In genomic region chr12:108841181-108841580, GRCm38 (mm10) we compare ENCODE assay signal across 14 mouse cellular contexts. TPM values are rescaled to one million over a fixed set of nuclear protein-coding genes. Genes with fewer than 3 reads are reported as not detected.
DNase-seq lines count a peak whose midpoint lies in the region; ATAC-seq and TF ChIP-seq lines count a peak whose summit lies in the region.
"Had no signal": no experiment of that assay in that cellular context is flagged by ENCODE, and none has a peak within 500 bp of the region (broad histone marks: within the 10 kb centered on the region; RNA-seq: fewer than 3 reads in every experiment).

No protein-coding gene starts in this region.

- TF ChIP-seq POLR2A in brain, embryonic 14.5 days (IDR thresholded peaks at IDR 0.05; ENCODE audit: borderline replicate concordance, extremely low read depth, insufficient read depth, insufficient read length, poor library complexity, severe bottlenecking) = no peak

- H3K27ac ChIP-seq in kidney, embryonic 15.5 days = peak overlapping the region; percentile 68
- peak overlapping the region; percentile 81 for H3K27ac ChIP-seq in lung, postnatal 0 days (ENCODE audit: low read length)
- H3K27ac ChIP-seq: embryonic facial prominence, embryonic 12.5 days; heart, embryonic 15.5 days; hindbrain, postnatal 0 days; liver, embryonic 12.5 days; midbrain, embryonic 12.5 days had no signal

- WGBS in kidney, embryonic 15.5 days = 82% methylated on average over 6 of the region's 6 CpGs
- 42% methylated on average over 6 of the region's 6 CpGs for WGBS in lung, postnatal 0 days

- peaks cover 61% of the 10 kb centered on the region for H3K36me3 ChIP-seq in kidney, embryonic 15.5 days
- no peaks in the 10 kb centered on the region for H3K36me3 ChIP-seq in lung, postnatal 0 days (ENCODE audit: insufficient read depth, low read length)

- H3K9me3 ChIP-seq in kidney, embryonic 15.5 days (replicated peaks) = no peaks in the 10 kb centered on the region
- no peaks in the 10 kb centered on the region for H3K9me3 ChIP-seq in lung, postnatal 0 days (ENCODE audit: low read length)
- H3K9me3 ChIP-seq: embryonic facial prominence, embryonic 12.5 days; heart, embryonic 15.5 days; liver, embryonic 12.5 days; midbrain, embryonic 12.5 days had no signal

- peak; percentile 89 for TF ChIP-seq EP300 in lung, postnatal 0 days (IDR thresholded peaks at IDR 0.05)

- no peak overlapping the region for H3K9ac ChIP-seq in kidney, embryonic 15.5 days
- no peak overlapping the region for H3K9ac ChIP-seq in lung, postnatal 0 days (replicated peaks; ENCODE audit: low read depth)
- H3K9ac ChIP-seq: embryonic facial prominence, embryonic 12.5 days; heart, embryonic 15.5 days; liver, embryonic 12.5 days; midbrain, embryonic 12.5 days had no signal

- H3K4me2 ChIP-seq in kidney, embryonic 15.5 days = no peak overlapping the region
- no peak overlapping the region for H3K4me2 ChIP-seq in lung, postnatal 0 days (replicated peaks; ENCODE audit: low read depth, low read length)
- H3K4me2 ChIP-seq: embryonic facial prominence, embryonic 12.5 days; heart, embryonic 15.5 days; liver, embryonic 12.5 days; midbrain, embryonic 12.5 days had no signal

- DNase-seq in frontal cortex, adult 2 months (ENCODE audit: extremely low spot score in 1 of 2, low spot score in 1 of 2) = no peak
- DNase-seq in brain, embryonic 14.5 days (ENCODE audit: low read depth) = peak; percentile 20
- peak; percentile 94 for DNase-seq in lung, postnatal 0 days (ENCODE audit: low spot score)
- DNase-seq in liver = no peak
- no peak for DNase-seq in embryo, embryonic 11 days
- DNase-seq: gastrocnemius, postnatal 36 days had no signal

- H3K27me3 ChIP-seq in kidney, embryonic 15.5 days = no peaks in the 10 kb centered on the region
- no peaks in the 10 kb centered on the region for H3K27me3 ChIP-seq in lung, postnatal 0 days (replicated peaks; ENCODE audit: insufficient read depth, low read length)
- H3K27me3 ChIP-seq: embryonic facial prominence, embryonic 12.5 days; heart, embryonic 15.5 days; liver, embryonic 12.5 days; midbrain, embryonic 12.5 days had no signal

- ATAC-seq in frontal cortex, adult (ENCODE audit: low TSS enrichment) = peak; percentile 40; the same call in 1 of the 2 replicates
- no peak for ATAC-seq in kidney, embryonic 15.5 days (replicated peaks; ENCODE audit: low FRiP score)
- peak; percentile 95 for ATAC-seq in lung, postnatal 0 days
- ATAC-seq in megakaryocyte-erythroid progenitor cell, adult 5-6 weeks (replicated peaks; ENCODE audit: low FRiP score, low TSS enrichment, poor library complexity, severe bottlenecking) = no peak
- ATAC-seq: hindbrain, postnatal 0 days; liver, embryonic 12.5 days had no signal

- no peak for TF ChIP-seq CTCF in brain, embryonic 14.5 days (IDR thresholded peaks at IDR 0.05; ENCODE audit: borderline replicate concordance, extremely low read depth, insufficient read depth, insufficient read length)
- no peak for TF ChIP-seq CTCF in lung, postnatal 0 days (IDR thresholded peaks at IDR 0.05)

- no peak overlapping the region for H3K4me3 ChIP-seq in kidney, embryonic 15.5 days (replicated peaks)
- no peak overlapping the region for H3K4me3 ChIP-seq in lung, postnatal 0 days (ENCODE audit: low read depth, low read length)
- H3K4me3 ChIP-seq: embryonic facial prominence, embryonic 12.5 days; heart, embryonic 15.5 days; liver, embryonic 12.5 days; midbrain, embryonic 12.5 days had no signal

- H3K4me1 ChIP-seq in kidney, embryonic 15.5 days = peaks cover 28% of the 10 kb centered on the region
- H3K4me1 ChIP-seq in lung, postnatal 0 days (ENCODE audit: insufficient read depth, low read depth, low read length) = peaks cover 22% of the 10 kb centered on the region; the same call in 1 of the 2 replicates

RNA-seq across cellular contexts. Expression of gene Slc25a47, which starts 5.3 kb away (rescaled TPM):
- polyA plus RNA-seq in frontal cortex, adult 2 months (2012; rRNA removed) = 10.1 and 12.9 TPM in 2 replicates
- 19.9 and 24.8 TPM in 2 replicates for polyA plus RNA-seq in brain, embryonic 14.5 days (2012; rRNA removed)
- 8.8 and 9.3 TPM in 2 replicates for polyA plus RNA-seq in kidney, embryonic 15.5 days (2015; fragmentation: Nextera tagmentation; extraction: Ambion mirVana)
- 8.5 TPM in 2 replicates for polyA plus RNA-seq in lung, postnatal 0 days (2015; fragmentation: Nextera tagmentation; extraction: Ambion mirVana)
- 5.3 and 7.0 TPM in 2 replicates for total RNA-seq in megakaryocyte-erythroid progenitor cell, adult 5-6 weeks (2014; fragmentation: Nextera tagmentation)
- total RNA-seq in megakaryocyte-erythroid progenitor cell, adult 5-6 weeks (2017) = 6.2 and 16.2 TPM in 2 replicates

RNA-seq across cellular contexts. Expression of gene Slc25a29, which starts 5.5 kb away (rescaled TPM):
- 19.4 and 20.3 TPM in 2 replicates for polyA plus RNA-seq in frontal cortex, adult 2 months (2012; rRNA removed)
- 19.7 and 28.3 TPM in 2 replicates for polyA plus RNA-seq in brain, embryonic 14.5 days (2012; rRNA removed)
- polyA plus RNA-seq in kidney, embryonic 15.5 days (2015; fragmentation: Nextera tagmentation; extraction: Ambion mirVana) = 9.0 and 9.7 TPM in 2 replicates
- 14.9 and 19.7 TPM in 2 replicates for polyA plus RNA-seq in lung, postnatal 0 days (2015; fragmentation: Nextera tagmentation; extraction: Ambion mirVana)
- 0.54 TPM in 1 of 2 replicates, not detected in the other for total RNA-seq in megakaryocyte-erythroid progenitor cell, adult 5-6 weeks (2014; fragmentation: Nextera tagmentation)
- not detected in 2 replicates for total RNA-seq in megakaryocyte-erythroid progenitor cell, adult 5-6 weeks (2017)

RNA-seq across cellular contexts. Expression of gene Yy1, which starts 48.4 kb away (rescaled TPM):
- 25.0 and 25.2 TPM in 2 replicates for polyA plus RNA-seq in frontal cortex, adult 2 months (2012; rRNA removed)
- polyA plus RNA-seq in brain, embryonic 14.5 days (2012; rRNA removed) = 26.5 and 33.6 TPM in 2 replicates
- 19.1 and 20.4 TPM in 2 replicates for polyA plus RNA-seq in kidney, embryonic 15.5 days (2015; fragmentation: Nextera tagmentation; extraction: Ambion mirVana)
- polyA plus RNA-seq in lung, postnatal 0 days (2015; fragmentation: Nextera tagmentation; extraction: Ambion mirVana) = 13.7 and 16.2 TPM in 2 replicates
- 52.3 and 58.0 TPM in 2 replicates for total RNA-seq in megakaryocyte-erythroid progenitor cell, adult 5-6 weeks (2014; fragmentation: Nextera tagmentation)
- total RNA-seq in megakaryocyte-erythroid progenitor cell, adult 5-6 weeks (2017) = 61.4 and 70.3 TPM in 2 replicates

RNA-seq across cellular contexts. Expression of gene Wdr25, which starts 52.2 kb away (rescaled TPM):
- polyA plus RNA-seq in frontal cortex, adult 2 months (2012; rRNA removed) = 17.4 and 20.0 TPM in 2 replicates
- polyA plus RNA-seq in brain, embryonic 14.5 days (2012; rRNA removed) = 11.0 and 13.8 TPM in 2 replicates
- polyA plus RNA-seq in kidney, embryonic 15.5 days (2015; fragmentation: Nextera tagmentation; extraction: Ambion mirVana) = 9.4 and 11.7 TPM in 2 replicates
- polyA plus RNA-seq in lung, postnatal 0 days (2015; fragmentation: Nextera tagmentation; extraction: Ambion mirVana) = 4.8 and 7.3 TPM in 2 replicates
- 9.4 and 9.7 TPM in 2 replicates for total RNA-seq in megakaryocyte-erythroid progenitor cell, adult 5-6 weeks (2014; fragmentation: Nextera tagmentation)
- total RNA-seq in megakaryocyte-erythroid progenitor cell, adult 5-6 weeks (2017) = 3.0 and 6.9 TPM in 2 replicates

RNA-seq across cellular contexts. Expression of gene Wars, which starts 52.8 kb away (rescaled TPM):
- polyA plus RNA-seq in frontal cortex, adult 2 months (2012; rRNA removed) = 93.5 and 97.7 TPM in 2 replicates
- polyA plus RNA-seq in brain, embryonic 14.5 days (2012; rRNA removed) = 107 and 119 TPM in 2 replicates
- polyA plus RNA-seq in kidney, embryonic 15.5 days (2015; fragmentation: Nextera tagmentation; extraction: Ambion mirVana) = 91.4 and 96.7 TPM in 2 replicates
- 84.0 and 84.3 TPM in 2 replicates for polyA plus RNA-seq in lung, postnatal 0 days (2015; fragmentation: Nextera tagmentation; extraction: Ambion mirVana)
- 48.8 and 56.3 TPM in 2 replicates for total RNA-seq in megakaryocyte-erythroid progenitor cell, adult 5-6 weeks (2014; fragmentation: Nextera tagmentation)
- 54.6 and 74.4 TPM in 2 replicates for total RNA-seq in megakaryocyte-erythroid progenitor cell, adult 5-6 weeks (2017)

Comparison
In these comparisons a context has a peak if more than half of its experiments do, and no peak if none do; other contexts are left out.
1. ATAC-seq: peak in frontal cortex, adult (single experiment) and lung, postnatal 0 days (single experiment); none in kidney, embryonic 15.5 days (single experiment) and megakaryocyte-erythroid progenitor cell, adult 5-6 weeks (single experiment).
2. DNase-seq: peak in brain, embryonic 14.5 days (single experiment) and lung, postnatal 0 days (single experiment); none in frontal cortex, adult 2 months (0 of 2), liver (single experiment) and embryo, embryonic 11 days (single experiment).